Mouse (Mus musculus): ENCODE measurements at regions not wholly inside any gene's neighbourhood (a gene's known extent, or its start where the extent isn't known, plus 50 kb on each side); places are given as distances from the start of the nearest gene placed in this dataset.

- intact Hi-C loops (cut with DNase I), result no loop called here
Observed at GRCm38 (mm10) chr1:75612083-75612720, 66.1 kb downstream of the Slc4a3 start.

- intact Hi-C loops (cut with DNase I), result no loop called here
Observed at GRCm38 (mm10) chr1:75613206-75613605, 67.1 kb downstream of the Slc4a3 start.

DNA sequence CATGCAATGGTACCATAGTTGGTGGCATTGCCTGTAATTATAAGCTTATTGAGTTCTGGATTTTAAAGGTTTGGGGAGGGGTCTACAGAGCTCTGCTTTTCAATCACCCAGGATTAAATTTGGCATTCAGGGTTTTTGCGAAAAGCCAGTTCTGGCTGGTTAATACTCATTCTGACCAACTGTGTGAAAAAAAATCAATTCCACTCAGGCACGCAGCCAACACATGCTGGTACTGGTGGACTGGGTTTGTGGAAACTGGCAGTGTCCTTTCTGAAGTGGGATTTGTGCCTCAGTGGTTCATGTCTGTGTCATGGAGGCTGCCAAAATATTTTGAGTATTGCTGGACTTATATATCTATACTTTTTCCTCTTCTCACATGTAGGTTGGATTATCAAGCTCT, 70.9 kb downstream of the Slc4a3 start:
- intact Hi-C loops (cut with DNase I), result no loop called here

- intact Hi-C loops (cut with DNase I), result no loop called here
Observed at GRCm38 (mm10) chr1:75618367-75618790, 72.3 kb downstream of the Slc4a3 start.

GRCm38 (mm10) chr1:75630287-75630686, 84.2 kb downstream of the Slc4a3 start:
- intact Hi-C loops (cut with DNase I), result no loop called here

DNA sequence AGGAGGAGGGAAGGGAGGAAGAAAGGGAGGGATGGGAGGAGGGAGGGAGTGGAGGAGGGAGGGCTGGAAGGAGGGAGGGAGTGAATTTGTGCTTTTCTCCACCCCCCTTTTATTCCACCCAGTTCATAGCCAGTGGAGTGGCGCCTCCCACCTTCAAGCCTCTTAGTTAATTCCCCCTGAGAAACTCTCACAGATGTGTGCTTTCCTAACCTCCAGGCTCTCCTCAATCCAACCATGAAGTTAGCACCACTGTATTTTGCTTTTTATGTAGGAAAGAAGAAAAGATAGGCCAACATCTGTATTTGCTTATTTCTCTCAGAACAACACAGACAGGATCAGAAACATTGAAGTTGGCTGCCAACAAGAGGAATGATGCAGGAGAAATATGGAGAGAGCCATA, 85.7 kb downstream of the Slc4a3 start:
- intact Hi-C loops (cut with DNase I), result no loop called here

DNA sequence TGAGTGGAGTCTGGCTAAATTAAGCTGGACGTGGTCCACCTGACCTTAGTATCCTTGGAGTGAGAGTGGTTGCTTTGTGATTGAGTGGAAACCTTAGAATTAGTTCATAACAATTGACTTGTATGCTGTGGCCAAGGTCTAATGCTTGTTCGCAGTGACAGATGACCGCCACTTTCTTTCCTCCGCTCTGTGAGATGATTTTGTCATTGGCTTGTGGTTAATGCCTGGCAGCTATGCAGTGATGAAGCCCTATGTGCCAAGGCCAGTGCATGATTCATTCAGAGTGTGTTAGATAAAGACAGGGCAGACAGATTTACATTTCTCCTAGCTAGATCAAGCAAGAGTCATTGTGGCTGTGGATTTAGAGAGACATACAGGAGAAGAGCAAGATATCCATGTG, 89.5 kb downstream of the Slc4a3 start:
- intact Hi-C loops (cut with DNase I), result no loop called here

DNA sequence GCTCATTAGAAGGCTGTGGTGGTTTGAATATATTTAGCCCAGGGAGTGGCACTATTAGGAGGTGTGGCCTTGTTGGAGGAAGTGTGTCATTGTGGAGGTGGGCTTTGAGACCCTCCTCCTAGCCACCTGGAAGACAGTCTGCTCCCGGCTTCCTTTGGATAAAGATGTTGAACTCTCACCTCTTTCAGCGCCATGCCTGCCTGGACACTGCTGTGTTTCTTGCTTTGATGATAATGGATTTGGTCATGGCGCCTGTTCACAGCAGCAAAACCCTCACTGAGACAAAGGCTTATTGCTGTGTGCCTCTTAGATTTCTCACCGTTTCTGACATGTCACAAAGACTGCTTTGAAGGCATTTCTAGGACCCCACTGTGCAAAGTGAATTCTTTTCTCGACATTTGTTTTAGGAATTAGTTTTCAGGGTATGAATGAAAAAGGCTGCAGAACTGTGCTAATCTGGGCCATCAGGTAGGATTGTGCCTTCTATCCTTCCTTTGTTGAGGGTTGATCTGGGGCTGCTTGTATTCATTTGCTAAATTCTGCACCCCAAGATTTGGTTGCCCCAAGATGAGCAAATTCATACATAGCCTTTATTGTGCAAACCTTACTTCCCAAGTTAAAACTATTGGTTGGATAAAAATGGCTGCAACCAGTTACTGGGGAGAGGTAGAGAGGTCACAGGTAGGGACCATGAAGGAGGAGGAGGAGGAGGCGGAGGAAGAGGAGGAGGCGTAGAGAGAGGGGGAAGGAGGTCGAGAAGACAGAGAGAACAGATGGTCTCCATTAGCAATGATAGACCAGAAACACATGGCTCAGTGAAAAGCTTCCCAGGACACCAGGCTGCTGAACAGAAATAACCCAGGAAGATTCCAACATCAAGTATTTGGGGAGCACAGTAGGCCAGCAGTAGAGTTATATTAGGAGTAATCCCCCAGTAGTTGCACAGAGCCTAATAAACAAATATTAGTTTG, 93.2 kb downstream of the Slc4a3 start:
- intact Hi-C loops (cut with DNase I), result no loop called here

- intact Hi-C loops (cut with DNase I), result no loop called here
Observed at GRCm38 (mm10) chr1:75642496-75642895, 96.4 kb downstream of the Slc4a3 start.

- intact Hi-C loops (cut with DNase I), result loop anchor here (10.0 kb wide), 3 partner anchors 102 to 1432 kb away; no protein-coding TSS in a partner anchor
Observed at GRCm38 (mm10) chr1:75652547-75652946, 106.5 kb downstream of the Slc4a3 start.

GRCm38 (mm10) chr1:75652987-75653573, 107.0 kb downstream of the Slc4a3 start:
- intact Hi-C loops (cut with DNase I), result loop anchor here (1.0 to 10.0 kb wide), 4 partner anchors 102 to 1863 kb away; no protein-coding TSS in a partner anchor

DNA sequence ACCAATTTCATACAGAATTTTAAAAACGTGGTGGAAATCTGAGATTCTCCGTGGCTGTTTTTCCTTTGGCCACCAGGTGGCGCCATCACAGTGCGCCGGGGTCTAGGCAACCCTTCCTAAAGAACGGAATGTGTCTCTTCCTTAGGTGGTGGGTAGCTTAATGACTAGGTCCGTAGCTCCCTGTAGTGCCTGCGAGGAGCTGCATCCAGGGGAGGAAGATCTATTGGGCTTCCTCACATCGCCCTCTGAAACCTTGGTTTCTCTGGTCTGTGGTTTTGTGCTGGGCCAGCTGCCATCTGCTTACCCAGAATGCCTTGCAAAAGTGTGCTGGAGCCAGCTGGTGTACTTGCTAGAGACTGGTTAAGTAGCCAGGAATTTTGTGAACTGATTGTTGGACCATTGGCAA, 107.6 kb downstream of the Slc4a3 start:
- intact Hi-C loops (cut with DNase I), result loop anchor here (1.0 to 10.0 kb wide), 4 partner anchors 101 to 1863 kb away; no protein-coding TSS in a partner anchor

GRCm38 (mm10) chr1:75656592-75656991, 110.5 kb downstream of the Slc4a3 start:
- intact Hi-C loops (cut with DNase I), result loop anchor here (10.0 kb wide), 3 partner anchors 98 to 1428 kb away; no protein-coding TSS in a partner anchor

DNA sequence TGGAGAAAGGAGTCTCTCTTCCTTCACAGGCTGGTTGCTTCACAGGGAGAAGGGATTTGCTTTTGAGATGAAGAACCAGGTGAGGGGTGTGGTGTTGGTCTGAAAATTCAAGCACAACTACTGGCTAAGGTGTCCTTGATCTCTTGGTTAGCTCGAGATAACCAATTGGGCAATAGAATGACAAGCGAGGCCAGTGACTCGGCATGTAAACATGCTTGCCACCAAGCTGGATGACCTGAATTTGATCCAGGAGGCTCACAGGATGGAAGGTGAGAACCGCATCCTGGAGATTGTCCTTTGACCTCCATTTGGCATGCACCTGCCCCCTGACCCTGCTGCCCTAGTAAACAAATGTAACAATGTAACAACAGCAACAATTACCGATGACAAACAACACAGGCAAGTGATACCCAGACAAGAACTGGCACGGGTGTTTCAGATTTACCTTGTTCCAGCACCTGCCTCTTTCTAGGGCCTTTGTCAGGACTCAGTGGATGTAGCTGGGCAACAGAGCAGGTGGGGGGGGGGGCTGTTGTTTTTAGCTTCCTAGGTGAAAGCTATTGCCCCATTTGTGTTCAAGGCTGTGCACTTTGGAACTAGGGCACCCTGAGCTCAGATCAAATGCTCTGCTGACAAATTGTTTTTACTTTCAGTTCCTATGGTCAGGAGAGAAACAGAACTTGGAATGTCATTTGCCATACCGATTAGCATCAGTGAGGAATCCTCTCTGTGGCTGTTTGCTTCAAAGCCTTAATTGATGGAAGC, 114.5 kb downstream of the Slc4a3 start:
- intact Hi-C loops (cut with DNase I), result no loop called here

DNA sequence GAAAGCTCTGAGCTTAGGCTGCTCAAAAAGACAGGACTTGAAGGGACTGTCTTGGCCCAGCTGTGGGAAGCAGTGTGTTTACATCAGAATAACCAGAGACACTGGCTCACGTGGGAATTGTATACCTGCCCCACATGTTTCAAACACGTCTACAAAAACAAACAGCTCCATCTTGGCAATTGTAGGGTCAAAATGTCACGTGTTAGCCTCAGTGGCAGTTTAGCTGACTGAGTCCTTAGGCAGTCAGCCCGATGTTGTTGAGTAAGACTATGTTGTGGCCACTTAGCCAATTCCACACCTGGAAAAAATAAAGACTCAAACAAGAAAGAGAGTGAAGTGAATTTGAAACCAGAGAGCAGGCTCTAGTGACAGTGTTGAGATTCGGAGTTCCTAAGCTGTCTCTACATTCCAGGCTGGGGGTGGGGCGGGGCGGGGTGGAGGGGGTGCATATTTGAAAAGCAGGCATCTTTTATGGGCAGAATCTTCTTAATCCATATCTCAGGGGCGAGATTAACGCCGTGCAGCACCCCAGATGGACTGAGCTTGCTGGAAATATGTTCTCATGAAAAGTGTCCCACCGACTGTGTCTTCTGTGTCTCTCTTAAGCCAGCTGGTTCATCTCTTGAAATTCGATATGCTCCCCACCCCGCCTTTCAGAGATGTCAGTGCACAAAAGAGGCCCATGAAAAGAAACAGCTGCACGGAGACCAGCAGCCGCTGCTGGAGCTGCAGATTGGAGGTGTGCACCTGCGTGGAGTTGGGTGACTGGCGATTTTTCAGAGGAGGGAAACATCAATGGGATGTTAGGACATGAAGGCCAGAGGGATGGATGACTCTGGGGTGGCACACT, 116.3 kb downstream of the Slc4a3 start:
- intact Hi-C loops (cut with DNase I), result no loop called here

GRCm38 (mm10) chr1:75667736-75668269, 121.7 kb downstream of the Slc4a3 start:
- intact Hi-C loops (cut with DNase I), result no loop called here

DNA sequence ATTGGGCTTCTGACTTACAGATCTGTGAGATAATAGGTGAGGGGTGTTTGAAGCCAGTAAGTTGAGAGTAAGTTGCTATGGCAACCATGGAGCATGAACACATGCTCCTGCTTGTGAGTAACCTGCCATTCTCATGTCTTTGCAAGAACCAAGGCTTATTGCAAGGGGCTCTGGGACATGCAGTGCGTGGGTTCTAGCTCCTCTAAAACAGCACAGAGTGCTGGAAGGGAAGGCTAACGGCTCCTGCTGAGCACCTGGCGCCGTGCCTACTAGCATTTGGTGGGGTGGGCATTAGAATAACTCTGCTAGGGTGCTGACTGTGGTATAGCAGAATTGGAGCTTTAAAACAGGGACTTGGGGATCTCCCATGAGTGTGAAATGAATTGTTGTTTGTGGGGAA, 130.2 kb downstream of the Slc4a3 start:
- intact Hi-C loops (cut with DNase I), result no loop called here

DNA sequence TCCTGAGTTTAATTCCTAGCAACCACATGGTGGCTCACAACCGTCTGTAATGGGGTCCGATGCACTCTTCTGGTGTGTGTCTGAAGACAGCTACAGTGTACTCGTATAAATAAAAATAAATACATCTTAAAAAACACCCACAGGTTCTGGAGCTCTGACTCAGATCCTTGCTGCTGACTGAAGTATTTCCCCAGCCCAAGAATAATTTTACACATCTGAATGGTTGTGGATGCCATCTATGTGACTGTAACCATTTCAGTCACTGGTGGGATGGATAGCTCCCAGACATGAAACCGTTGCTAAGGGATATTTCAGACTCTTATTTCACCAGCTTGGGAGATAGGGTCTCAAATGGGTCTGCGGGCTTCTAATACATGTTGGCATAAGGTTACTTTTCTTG, 131.6 kb downstream of the Slc4a3 start:
- intact Hi-C loops (cut with DNase I), result no loop called here

DNA sequence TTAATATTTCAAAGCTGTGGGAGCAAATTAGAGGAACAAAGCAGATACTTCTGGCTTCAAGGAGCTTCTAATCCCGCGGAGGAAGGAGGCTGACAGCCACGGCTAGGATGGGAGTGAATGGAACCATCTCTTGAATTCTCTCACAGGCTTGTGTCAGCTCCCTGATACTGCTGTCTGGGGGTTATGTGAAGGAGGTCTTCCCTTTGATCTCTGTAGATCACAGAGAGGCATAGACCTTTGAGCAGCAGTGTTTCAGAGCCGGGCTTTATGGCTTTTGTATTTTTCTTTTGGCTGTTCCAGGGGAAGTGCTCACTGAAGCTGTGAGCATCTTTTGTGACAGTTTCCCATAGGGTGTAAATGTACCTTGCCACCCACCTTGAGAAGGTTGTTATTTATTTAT, 132.2 kb downstream of the Slc4a3 start:
- intact Hi-C loops (cut with DNase I), result no loop called here

- intact Hi-C loops (cut with DNase I), result no loop called here
Observed at GRCm38 (mm10) chr1:75680366-75680765, 134.3 kb downstream of the Slc4a3 start.
